Mouse (Mus musculus): ENCODE data around the gene Nek2.

DNA sequence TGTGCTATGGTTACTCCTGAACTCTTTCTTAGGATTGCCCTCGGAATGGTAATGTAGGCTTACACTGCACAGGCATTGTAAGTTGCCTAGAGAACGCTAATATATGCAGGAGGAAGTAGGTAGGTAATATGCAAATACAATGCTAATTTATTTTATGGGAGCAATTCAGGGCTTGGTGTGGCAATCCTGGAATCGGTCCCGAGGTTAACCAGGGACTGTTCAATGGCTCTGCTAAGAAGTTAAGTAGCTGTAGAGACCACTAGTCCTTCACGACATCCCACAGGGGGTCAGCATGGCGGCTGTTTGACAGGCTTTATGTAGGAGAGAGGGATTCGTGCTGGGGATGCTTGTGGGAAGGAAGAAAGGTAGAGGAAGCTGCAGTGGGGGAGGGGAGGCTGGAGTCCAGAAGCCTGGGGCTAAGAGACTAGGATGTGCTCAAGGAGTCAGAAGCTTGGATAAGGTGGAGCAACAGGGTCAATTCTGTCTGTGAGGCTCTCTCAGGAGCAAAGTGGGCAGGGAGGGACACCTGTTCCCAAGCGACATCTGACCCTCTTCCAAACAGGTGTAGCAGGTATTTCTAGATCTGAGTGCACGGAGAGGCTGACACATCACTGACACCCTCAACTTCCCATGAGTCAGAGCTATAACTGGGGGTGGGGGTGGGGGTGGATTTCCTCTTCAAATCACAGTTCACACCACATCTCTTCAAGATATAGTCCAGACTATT is 19.0 kb upstream of the Nek2 start:
- TF ChIP-seq CTCF (IDR thresholded peaks at IDR 0.05; ENCODE audit: low read depth) (no peak), EP300 (IDR thresholded peaks at IDR 0.05; ENCODE audit: low read depth) (no peak)
